Mouse (Mus musculus) embryonic facial prominence, embryonic 13.5 days (tissue): ENCODE measurements at regions not wholly inside any gene's neighbourhood (a gene's known extent, or its start where the extent isn't known, plus 50 kb on each side); places are given as distances from the start of the nearest gene placed in this dataset.

ENCODE experiments used
- ATAC-seq: fragments of 200-750 bp; cut with Nextera tagmentation; 2 replicates; pipeline ENCODE4 v1.8.0; 2017; ENCODE audit warnings: low read depth; ENCODE audit not compliant: insufficient number of reproducible peaks, insufficient read depth, low FRiP score, low TSS enrichment
- H3K27ac ChIP-seq: fragments of 300-500 bp; sonication (generic); 2 replicates; pipeline ENCODE4 v1.5.1; 2015; ENCODE audit warnings: moderate library complexity, mild to moderate bottlenecking, inconsistent platforms
- H3K27me3 ChIP-seq: fragments of 300-500 bp; sonication (generic); 2 replicates; pipeline ENCODE4 v1.6.1; 2015; ENCODE audit warnings: mild to moderate bottlenecking, inconsistent platforms
- H3K36me3 ChIP-seq: fragments of 300-500 bp; sonication (generic); 2 replicates; pipeline ENCODE4 v1.6.1; 2015; ENCODE audit warnings: mild to moderate bottlenecking, inconsistent platforms
- H3K4me1 ChIP-seq: fragments of 300-500 bp; sonication (generic); 2 replicates; pipeline ENCODE4 v1.6.1; 2015; ENCODE audit warnings: inconsistent platforms
- H3K4me2 ChIP-seq: fragments of 300-500 bp; sonication (generic); 2 replicates; pipeline ENCODE4 v1.6.1; 2015; ENCODE audit warnings: moderate library complexity, mild to moderate bottlenecking, inconsistent platforms
- H3K4me3 ChIP-seq: fragments of 300-500 bp; sonication (generic); 2 replicates; pipeline ENCODE4 v1.5.1; 2015; ENCODE audit warnings: mild to moderate bottlenecking, inconsistent platforms
- H3K9ac ChIP-seq: fragments of 300-500 bp; sonication (generic); 2 replicates; pipeline ENCODE4 v1.6.1; 2015; ENCODE audit warnings: mild to moderate bottlenecking, inconsistent platforms
- H3K9me3 ChIP-seq: fragments of 300-500 bp; sonication (generic); 2 replicates; pipeline ENCODE4 v1.6.1; 2016; ENCODE audit warnings: inconsistent platforms
- WGBS: fragments of 180-500 bp; shearing (Covaris S2); methylation state at CpG from one replicate; pipeline ENCODE4 v1.1.7; 2015; ENCODE audit warnings: mixed read lengths; 5-methylcytosine and 5-hydroxymethylcytosine counted together

DNA sequence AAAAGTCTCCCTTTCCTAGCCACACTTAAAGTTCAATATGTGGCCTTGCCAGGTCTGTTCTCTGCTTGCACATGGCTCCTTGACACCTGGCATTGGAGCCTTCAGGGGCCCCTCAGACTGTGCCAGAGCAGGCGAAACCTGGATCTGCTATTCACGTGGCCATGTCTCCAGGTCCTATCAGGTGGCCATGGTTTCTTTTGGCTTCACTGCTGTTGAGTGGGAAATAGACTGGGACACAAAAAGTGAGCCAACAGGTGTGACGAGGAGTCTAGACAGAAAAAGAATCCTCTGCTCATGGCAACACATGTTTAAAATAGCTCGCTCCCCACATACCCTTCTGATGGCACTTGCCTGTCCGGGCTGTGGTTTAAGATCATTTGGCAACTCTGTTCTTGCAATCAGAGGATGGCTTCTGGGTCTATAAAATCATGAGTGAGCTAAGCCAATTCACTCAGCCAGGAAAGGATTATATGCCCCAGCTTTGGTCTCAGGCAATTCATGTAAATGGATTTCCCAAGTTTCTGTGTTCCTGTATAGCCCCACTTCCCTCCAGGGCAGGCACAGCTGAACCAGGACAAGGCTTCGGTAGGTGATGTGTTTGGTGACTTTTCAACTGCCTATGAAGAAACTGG is 309.0 kb upstream of the Slc30a5 start:
- Histone ChIP-seq H3K27me3 (no peaks in the 10 kb centered on the region), H3K4me2 (no peak overlapping the region), H3K4me1 (no peaks in the 10 kb centered on the region), H3K27ac (no peak overlapping the region), H3K9ac (no peak overlapping the region), H3K4me3 (no peak overlapping the region), H3K9me3 (no peaks in the 10 kb centered on the region), H3K36me3 (no peaks in the 10 kb centered on the region)
- ATAC-seq, result no peak
- 70% methylated on average over 6 of the region's 6 CpGs for whole genome bisulfite sequencing

DNA sequence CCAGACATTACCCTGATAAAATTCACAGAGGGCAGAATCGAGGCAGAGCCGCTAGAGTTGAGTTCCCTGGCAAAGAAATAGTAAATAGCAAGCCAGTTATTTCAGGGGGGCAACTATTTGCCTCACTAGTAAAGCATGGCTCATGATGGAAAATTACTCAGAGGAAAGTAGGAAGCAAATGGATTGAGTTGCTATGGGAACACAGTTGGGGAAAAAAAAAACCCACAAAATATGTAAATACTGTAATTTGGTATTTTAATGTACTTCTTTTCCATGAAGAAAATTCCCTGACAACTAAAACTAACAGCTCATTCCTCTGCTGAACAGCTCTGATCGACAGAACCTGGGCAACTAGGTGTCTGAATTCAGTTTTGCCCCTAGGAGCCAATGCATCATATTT is 296.2 kb upstream of the Slc30a5 start:
- H3K36me3 ChIP-seq, result no peaks in the 10 kb centered on the region
- peaks cover 8% of the 10 kb centered on the region; the same call in 1 of the 2 replicates for H3K4me1 ChIP-seq
- 75% methylated on average over 3 of the region's 3 CpGs for WGBS

GRCm38 (mm10) chr13:101127808-101128207 is 294.6 kb upstream of the Slc30a5 start:
- H3K9me3 ChIP-seq, result no peaks in the 10 kb centered on the region
- no peak overlapping the region for H3K4me3 ChIP-seq
- WGBS, result 78% methylated on average over 2 of the region's 2 CpGs
- ATAC-seq, result no peak
- H3K9ac ChIP-seq, result no peak overlapping the region
- H3K27me3 ChIP-seq, result no peaks in the 10 kb centered on the region
- H3K36me3 ChIP-seq, result no peaks in the 10 kb centered on the region
- no peak overlapping the region for H3K27ac ChIP-seq
- H3K4me1 ChIP-seq, result peaks cover 8% of the 10 kb centered on the region; the same call in 1 of the 2 replicates
- H3K4me2 ChIP-seq, result no peak overlapping the region

More for the DNA sequence above, 296.2 kb upstream of the Slc30a5 start:
- Histone ChIP-seq H3K9ac (no peak overlapping the region), H3K27ac (0 out of 2 replicates have a peak overlapping the region, but pooled peaks have one; percentile 34), H3K4me2 (no peak overlapping the region), H3K4me3 (no peak overlapping the region), H3K9me3 (no peaks in the 10 kb centered on the region), H3K27me3 (no peaks in the 10 kb centered on the region)
- ATAC-seq, result no peak

GRCm38 (mm10) chr13:101127262-101127661 is 294.0 kb upstream of the Slc30a5 start:
- whole genome bisulfite sequencing, result 69% methylated on average over 3 of the region's 3 CpGs
- Histone ChIP-seq H3K4me1 (peaks cover 8% of the 10 kb centered on the region; the same call in 1 of the 2 replicates), H3K27ac (no peak overlapping the region), H3K9me3 (no peaks in the 10 kb centered on the region), H3K4me3 (no peak overlapping the region), H3K4me2 (no peak overlapping the region), H3K27me3 (no peaks in the 10 kb centered on the region), H3K36me3 (no peaks in the 10 kb centered on the region), H3K9ac (no peak overlapping the region)
- ATAC-seq, result no peak

GRCm38 (mm10) chr13:101117311-101117710 is 284.1 kb upstream of the Slc30a5 start:
- H3K9me3 ChIP-seq, result no peaks in the 10 kb centered on the region
- H3K4me3 ChIP-seq, result no peak overlapping the region
- no peaks in the 10 kb centered on the region for H3K36me3 ChIP-seq
- no peaks in the 10 kb centered on the region for H3K4me1 ChIP-seq
- 80% methylated on average over 2 of the region's 2 CpGs for WGBS
- H3K9ac ChIP-seq, result no peak overlapping the region
- no peak for ATAC-seq
- no peak overlapping the region for H3K4me2 ChIP-seq
- H3K27ac ChIP-seq, result no peak overlapping the region
- H3K27me3 ChIP-seq, result no peaks in the 10 kb centered on the region

DNA sequence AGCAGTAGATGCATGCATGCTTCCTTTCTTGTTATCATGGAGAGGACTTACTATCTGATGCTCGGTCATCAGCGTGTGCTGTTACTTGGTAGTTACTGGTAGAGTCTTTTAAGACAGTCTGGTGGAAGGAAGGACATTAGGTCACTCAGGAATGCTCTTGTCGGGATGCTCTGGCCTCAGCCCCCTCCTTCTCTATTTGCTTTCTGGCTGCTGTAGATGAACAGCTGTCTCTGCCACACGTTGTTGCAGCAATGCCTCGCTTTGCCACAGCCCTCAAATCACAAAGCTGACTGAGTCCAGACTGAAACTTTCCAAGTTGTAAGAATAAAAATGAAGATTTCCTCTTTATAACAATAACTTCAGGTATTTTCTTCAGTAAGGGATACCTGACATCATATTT is 282.1 kb upstream of the Slc30a5 start:
- Histone ChIP-seq H3K4me1 (no peaks in the 10 kb centered on the region), H3K9me3 (no peaks in the 10 kb centered on the region), H3K4me2 (no peak overlapping the region), H3K4me3 (no peak overlapping the region), H3K27ac (no peak overlapping the region), H3K9ac (no peak overlapping the region), H3K36me3 (no peaks in the 10 kb centered on the region), H3K27me3 (no peaks in the 10 kb centered on the region)
- 75% methylated on average over 5 of the region's 5 CpGs for WGBS
- no peak for ATAC-seq

- Histone ChIP-seq H3K4me2 (no peak overlapping the region), H3K4me1 (no peaks in the 10 kb centered on the region), H3K9me3 (no peaks in the 10 kb centered on the region), H3K27me3 (no peaks in the 10 kb centered on the region), H3K27ac (no peak overlapping the region), H3K9ac (no peak overlapping the region), H3K4me3 (no peak overlapping the region), H3K36me3 (no peaks in the 10 kb centered on the region)
- ATAC-seq, result no peak
- WGBS, result 88% methylated on average over 4 of the region's 4 CpGs
Measured at GRCm38 (mm10) chr13:101112176-101112575, 278.9 kb upstream of the Slc30a5 start.

- Histone ChIP-seq H3K9ac (no peak overlapping the region), H3K27me3 (no peaks in the 10 kb centered on the region), H3K36me3 (no peaks in the 10 kb centered on the region), H3K4me3 (no peak overlapping the region), H3K4me1 (no peaks in the 10 kb centered on the region), H3K4me2 (no peak overlapping the region), H3K9me3 (no peaks in the 10 kb centered on the region), H3K27ac (no peak overlapping the region)
- ATAC-seq, result no peak
- WGBS, result 82% methylated on average over 2 of the region's 2 CpGs
Measured at GRCm38 (mm10) chr13:101111773-101112172, 278.5 kb upstream of the Slc30a5 start.

- 37% methylated on average over 3 of the region's 3 CpGs for WGBS
- ATAC-seq, result no peak
- no peaks in the 10 kb centered on the region for H3K27me3 ChIP-seq
Measured at GRCm38 (mm10) chr13:101100621-101101020, 267.4 kb upstream of the Slc30a5 start.

GRCm38 (mm10) chr13:101096856-101097255 is 263.6 kb upstream of the Slc30a5 start:
- no peak for ATAC-seq
- H3K4me3 ChIP-seq, result no peak overlapping the region
- no peak overlapping the region for H3K27ac ChIP-seq
- H3K27me3 ChIP-seq, result no peaks in the 10 kb centered on the region
- no peak overlapping the region for H3K9ac ChIP-seq
- peaks cover 20% of the 10 kb centered on the region for H3K4me1 ChIP-seq
- H3K9me3 ChIP-seq, result no peaks in the 10 kb centered on the region
- H3K4me2 ChIP-seq, result no peak overlapping the region
- H3K36me3 ChIP-seq, result no peaks in the 10 kb centered on the region
- 87% methylated on average over 1 of the region's 1 CpGs for WGBS

More at GRCm38 (mm10) chr13:101100621-101101020, 267.4 kb upstream of the Slc30a5 start:
- H3K27ac ChIP-seq, result no peak overlapping the region
- no peak overlapping the region for H3K4me2 ChIP-seq
- peaks cover 14% of the 10 kb centered on the region for H3K4me1 ChIP-seq
- no peak overlapping the region for H3K4me3 ChIP-seq
- H3K36me3 ChIP-seq, result no peaks in the 10 kb centered on the region
- H3K9me3 ChIP-seq, result 0 out of 2 replicates have a peak, but pooled peaks cover 4% of the 10 kb centered on the region
- no peak overlapping the region for H3K9ac ChIP-seq

DNA sequence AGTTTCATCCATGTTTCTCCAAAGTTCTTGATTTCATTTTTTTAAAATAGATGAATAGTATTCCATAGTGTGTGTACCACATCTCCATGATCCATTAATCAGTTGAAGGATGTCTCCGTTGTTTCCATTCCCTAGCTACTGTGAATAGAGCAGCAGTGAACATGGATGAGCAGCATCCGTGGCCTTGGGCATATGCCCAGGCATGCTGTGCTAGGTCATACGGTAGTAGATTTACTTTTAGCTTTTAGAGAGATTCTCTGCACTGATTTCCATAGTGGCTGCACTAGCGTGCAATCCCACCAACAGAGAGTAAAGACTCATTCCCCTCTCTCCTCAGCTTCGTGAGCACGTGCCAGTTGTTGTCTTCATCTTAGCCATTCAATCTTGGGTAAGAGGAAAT is 263.0 kb upstream of the Slc30a5 start:
- Histone ChIP-seq H3K4me3 (no peak overlapping the region), H3K27ac (no peak overlapping the region), H3K9me3 (no peaks in the 10 kb centered on the region), H3K4me2 (no peak overlapping the region), H3K9ac (no peak overlapping the region), H3K4me1 (peaks cover 19% of the 10 kb centered on the region), H3K36me3 (no peaks in the 10 kb centered on the region), H3K27me3 (no peaks in the 10 kb centered on the region)
- WGBS, result 85% methylated on average over 6 of the region's 6 CpGs
- ATAC-seq, result no peak

GRCm38 (mm10) chr13:101095057-101095831 is 262.0 kb upstream of the Slc30a5 start:
- Histone ChIP-seq H3K4me2 (no peak overlapping the region), H3K9me3 (no peaks in the 10 kb centered on the region), H3K27ac (no peak overlapping the region), H3K4me3 (no peak overlapping the region), H3K9ac (no peak overlapping the region), H3K4me1 (peaks cover 10% of the 10 kb centered on the region), H3K27me3 (no peaks in the 10 kb centered on the region), H3K36me3 (no peaks in the 10 kb centered on the region)
- ATAC-seq, result no peak
- WGBS, result 87% methylated on average over 6 of the region's 6 CpGs
